Mouse (Mus musculus): ENCODE data around the gene Fam207a. TPM values are rescaled to one million over a fixed set of nuclear protein-coding genes. Genes with fewer than 3 reads are reported as not detected.
A peak's percentile ranks its signal among the peaks of the same experiment; 100 is the strongest.

The Fam207a gene
- polyA plus RNA-seq, 1 experiment from 2014 or later: 24.5 TPM

DNA sequence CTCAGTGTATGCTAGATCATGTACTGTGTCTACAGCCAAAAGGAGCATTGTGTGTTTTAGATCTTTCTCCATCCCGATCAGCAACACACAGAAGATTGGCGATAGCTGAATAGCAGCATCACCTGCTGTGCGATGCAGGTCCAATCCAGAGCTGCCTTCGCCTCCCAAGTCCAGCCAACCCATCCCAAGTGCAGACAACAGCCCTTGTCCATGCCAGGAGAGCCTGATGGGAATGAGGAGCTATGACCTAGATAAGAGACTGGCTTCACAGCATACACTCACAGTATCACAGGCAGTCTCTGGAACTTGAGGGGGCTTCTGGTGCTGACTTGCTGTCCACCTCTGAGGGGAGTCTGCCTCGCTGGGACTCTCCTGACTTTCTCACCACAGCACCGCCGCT, 67.4 kb downstream of the Fam207a start:
- 0 out of 2 replicates have a peak overlapping the region, but pooled peaks have one; percentile 5 for H3K9ac ChIP-seq (ENCODE audit: low read length)
- 56% methylated on average over 7 of the region's 7 CpGs for WGBS
- no peaks in the 10 kb centered on the region for H3K36me3 ChIP-seq (ENCODE audit: control insufficient read depth, insufficient read depth)
- H3K27me3 ChIP-seq (ENCODE audit: control insufficient read depth, insufficient read depth, low read length): no peaks in the 10 kb centered on the region
- H3K4me3 ChIP-seq (ENCODE audit: low read length): no peak overlapping the region
- H3K4me2 ChIP-seq (ENCODE audit: low read depth, low read length): no peak overlapping the region
- H3K4me1 ChIP-seq (ENCODE audit: control insufficient read depth, insufficient read depth, low read length): peaks cover 34% of the 10 kb centered on the region
- ATAC-seq (replicated peaks; ENCODE audit: extremely low read depth, insufficient read depth, low FRiP score): no peak; the same call in 1 of the 2 replicates
- peaks cover 9% of the 10 kb centered on the region for H3K9me3 ChIP-seq (replicated peaks; ENCODE audit: control insufficient read depth, low read length)
- H3K27ac ChIP-seq (ENCODE audit: low read length): peak overlapping the region; percentile 76

DNA sequence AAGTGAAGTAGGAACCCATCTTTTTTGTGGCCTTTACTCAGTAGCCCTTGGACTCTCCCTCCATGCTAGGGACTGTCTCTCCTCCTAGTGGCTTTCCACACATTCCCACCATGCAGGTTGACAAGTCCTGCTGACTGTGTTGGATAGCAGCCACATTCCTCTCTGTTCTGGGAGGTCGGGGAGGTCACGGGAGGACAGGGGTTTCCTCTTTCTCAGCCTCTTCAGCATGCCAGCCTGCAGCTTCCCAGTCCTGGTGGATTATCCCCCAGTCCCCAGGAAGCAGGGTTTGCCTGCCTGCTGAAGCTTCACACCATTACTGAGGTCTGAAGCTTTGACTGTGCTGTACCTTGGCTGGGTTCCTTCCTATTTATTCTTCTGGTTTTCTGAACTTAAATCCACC, 67.8 kb downstream of the Fam207a start:
- ATAC-seq (replicated peaks; ENCODE audit: extremely low read depth, insufficient read depth, low FRiP score): peak; percentile 61; the same call in 1 of the 2 replicates
- no peak overlapping the region for H3K9ac ChIP-seq (ENCODE audit: low read length)
- no peak overlapping the region for H3K4me2 ChIP-seq (ENCODE audit: low read depth, low read length)
- no peak overlapping the region for H3K4me3 ChIP-seq (ENCODE audit: low read length)
- peaks cover 34% of the 10 kb centered on the region for H3K4me1 ChIP-seq (ENCODE audit: control insufficient read depth, insufficient read depth, low read length)
- peak overlapping the region; percentile 76 for H3K27ac ChIP-seq (ENCODE audit: low read length)
- H3K27me3 ChIP-seq (ENCODE audit: control insufficient read depth, insufficient read depth, low read length): no peaks in the 10 kb centered on the region
- WGBS: 2% methylated on average over 2 of the region's 2 CpGs
- H3K36me3 ChIP-seq (ENCODE audit: control insufficient read depth, insufficient read depth): no peaks in the 10 kb centered on the region
- H3K9me3 ChIP-seq (replicated peaks; ENCODE audit: control insufficient read depth, low read length): peaks cover 7% of the 10 kb centered on the region

DNA sequence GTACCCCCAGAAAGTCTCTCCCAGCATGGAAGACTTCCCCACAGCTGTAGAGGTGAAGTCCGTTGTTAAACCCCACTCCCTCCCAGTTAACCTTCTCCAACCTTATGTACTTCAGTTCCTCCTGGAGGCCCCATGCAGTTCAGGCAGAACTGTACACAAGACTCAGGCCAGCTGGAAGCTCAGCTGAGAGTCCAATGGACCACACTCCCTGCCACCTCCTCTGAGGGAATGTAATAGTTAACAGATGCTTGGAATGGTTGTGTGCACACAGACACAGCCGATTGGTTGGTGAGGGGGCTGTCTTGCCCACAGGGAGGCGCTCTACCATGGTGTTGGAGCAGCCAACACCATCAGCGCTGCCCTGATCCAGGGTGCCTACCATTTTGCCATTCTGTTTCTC, 73.3 kb downstream of the Fam207a start:
- H3K36me3 ChIP-seq (ENCODE audit: control insufficient read depth, insufficient read depth): no peaks in the 10 kb centered on the region
- H3K4me2 ChIP-seq (ENCODE audit: low read depth, low read length): no peak overlapping the region
- peaks cover 25% of the 10 kb centered on the region for H3K4me1 ChIP-seq (ENCODE audit: control insufficient read depth, insufficient read depth, low read length)
- no peak overlapping the region for H3K9ac ChIP-seq (ENCODE audit: low read length)
- peaks cover 7% of the 10 kb centered on the region for H3K9me3 ChIP-seq (replicated peaks; ENCODE audit: control insufficient read depth, low read length)
- H3K27me3 ChIP-seq (ENCODE audit: control insufficient read depth, insufficient read depth, low read length): no peaks in the 10 kb centered on the region
- 79% methylated on average over 4 of the region's 4 CpGs for WGBS
- H3K4me3 ChIP-seq (ENCODE audit: low read length): no peak overlapping the region
- H3K27ac ChIP-seq (ENCODE audit: low read length): peak overlapping the region; percentile 83
- ATAC-seq (replicated peaks; ENCODE audit: extremely low read depth, insufficient read depth, low FRiP score): no peak

DNA sequence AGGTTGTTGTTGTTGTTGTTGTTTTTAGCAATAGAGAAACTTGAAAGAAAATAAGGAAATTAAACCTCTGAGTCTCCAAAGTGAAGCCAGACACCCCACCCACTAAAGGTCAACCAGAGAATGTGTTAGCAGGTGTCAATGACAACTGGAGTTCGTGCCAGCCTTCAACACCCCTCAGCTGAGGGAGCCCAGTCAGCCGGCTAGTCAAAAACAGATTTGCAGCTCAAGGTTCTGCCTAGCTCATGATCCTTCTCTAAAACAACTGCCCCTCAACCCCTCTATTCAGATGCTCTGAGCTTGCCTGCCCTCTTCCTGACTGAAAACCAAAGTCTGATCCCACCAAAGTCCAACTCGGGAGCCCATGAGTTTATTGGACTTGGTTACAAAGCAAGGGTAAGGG, 73.8 kb downstream of the Fam207a start:
- Histone ChIP-seq H3K4me1 (ENCODE audit: control insufficient read depth, insufficient read depth, low read length) (peaks cover 24% of the 10 kb centered on the region), H3K27ac (ENCODE audit: low read length) (peak overlapping the region; percentile 83), H3K9me3 (replicated peaks; ENCODE audit: control insufficient read depth, low read length) (peaks cover 7% of the 10 kb centered on the region), H3K4me2 (ENCODE audit: low read depth, low read length) (no peak overlapping the region; the same call in 1 of the 2 replicates), H3K4me3 (ENCODE audit: low read length) (no peak overlapping the region), H3K36me3 (ENCODE audit: control insufficient read depth, insufficient read depth) (no peaks in the 10 kb centered on the region), H3K9ac (ENCODE audit: low read length) (no peak overlapping the region), H3K27me3 (ENCODE audit: control insufficient read depth, insufficient read depth, low read length) (no peaks in the 10 kb centered on the region)
- 46% methylated on average over 3 of the region's 3 CpGs for WGBS
- no peak; the same call in 1 of the 2 replicates for ATAC-seq (replicated peaks; ENCODE audit: extremely low read depth, insufficient read depth, low FRiP score)

DNA sequence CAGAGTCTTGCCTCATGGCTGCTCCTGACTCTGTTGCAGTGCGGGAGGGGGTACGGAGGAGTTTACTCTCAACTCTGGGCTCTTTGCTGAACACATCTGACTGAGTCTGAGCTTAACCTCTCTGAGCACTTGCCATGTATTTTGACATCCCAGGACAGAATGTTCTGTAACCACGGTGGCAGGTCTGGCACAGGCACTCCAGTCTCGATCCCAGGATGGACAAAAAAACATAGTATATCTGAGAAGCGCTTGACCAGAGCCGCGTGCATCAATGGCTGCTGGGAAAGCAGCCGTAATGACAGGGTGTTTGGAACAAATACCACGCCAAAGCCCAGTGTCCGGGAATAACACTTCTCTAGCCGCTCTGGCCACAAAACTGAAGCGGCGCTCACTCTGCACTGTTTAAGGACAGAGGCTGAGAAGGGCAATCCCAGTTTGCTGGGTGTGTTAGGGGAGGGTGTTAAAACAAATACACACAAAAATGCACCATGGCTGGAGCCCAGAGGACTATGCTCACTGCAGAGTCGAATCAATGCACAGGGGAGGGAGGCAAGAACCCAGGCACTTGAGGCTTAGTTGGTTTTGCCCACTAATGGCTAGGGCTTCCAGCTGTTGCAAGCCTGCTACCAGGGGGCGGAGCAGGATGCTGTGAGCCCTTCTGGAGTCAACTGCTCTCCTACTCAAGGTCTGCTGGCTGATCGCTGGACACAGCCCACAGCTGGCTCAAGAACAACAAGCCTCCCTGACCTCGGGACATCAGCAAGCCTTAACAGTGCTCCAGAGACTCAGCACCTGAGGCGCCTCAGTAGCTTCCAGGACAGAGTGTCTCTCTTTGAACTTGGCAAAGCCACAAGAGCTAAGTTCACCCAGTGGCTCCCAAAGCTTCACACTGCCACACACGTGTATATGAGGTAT, 74.5 kb downstream of the Fam207a start:
- peak overlapping the region; percentile 10; the same call in 1 of the 2 replicates for H3K9ac ChIP-seq (ENCODE audit: low read length)
- WGBS: 34% methylated on average over 19 of the region's 19 CpGs

DNA sequence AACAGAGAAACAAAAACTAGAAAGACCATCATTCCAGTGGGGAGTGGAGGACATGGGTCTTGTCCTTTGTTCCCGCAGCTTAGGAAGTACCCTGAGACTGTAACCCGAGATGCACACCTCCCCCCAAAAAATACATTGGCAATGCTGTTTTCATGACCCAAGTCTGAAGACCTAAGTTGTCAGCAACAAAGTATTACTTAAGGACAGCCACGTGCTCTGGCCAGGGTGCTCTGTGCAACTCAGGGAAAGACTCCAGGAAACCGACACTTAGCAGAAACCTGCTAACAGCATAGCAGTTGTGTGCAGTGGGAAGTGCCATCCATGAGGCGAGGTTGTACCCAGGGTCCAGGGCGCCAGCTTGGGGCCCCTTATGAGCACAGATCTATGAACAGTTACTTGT, 75.3 kb downstream of the Fam207a start:
- Histone ChIP-seq H3K9ac (ENCODE audit: low read length) (no peak overlapping the region; the same call in 1 of the 2 replicates), H3K36me3 (ENCODE audit: control insufficient read depth, insufficient read depth) (no peaks in the 10 kb centered on the region), H3K4me2 (ENCODE audit: low read depth, low read length) (peak overlapping the region; percentile 42; the same call in 1 of the 2 replicates), H3K27ac (ENCODE audit: low read length) (peak overlapping the region; percentile 83), H3K27me3 (ENCODE audit: control insufficient read depth, insufficient read depth, low read length) (no peaks in the 10 kb centered on the region), H3K4me3 (ENCODE audit: low read length) (no peak overlapping the region), H3K4me1 (ENCODE audit: control insufficient read depth, insufficient read depth, low read length) (peaks cover 27% of the 10 kb centered on the region), H3K9me3 (replicated peaks; ENCODE audit: control insufficient read depth, low read length) (peaks cover 5% of the 10 kb centered on the region)
- no peak for ATAC-seq (replicated peaks; ENCODE audit: extremely low read depth, insufficient read depth, low FRiP score)
- WGBS: 44% methylated on average over 6 of the region's 6 CpGs

More for the DNA sequence above, 74.5 kb downstream of the Fam207a start:
- Histone ChIP-seq H3K9me3 (replicated peaks; ENCODE audit: control insufficient read depth, low read length) (peaks cover 7% of the 10 kb centered on the region), H3K4me3 (ENCODE audit: low read length) (no peak overlapping the region), H3K36me3 (ENCODE audit: control insufficient read depth, insufficient read depth) (no peaks in the 10 kb centered on the region), H3K4me2 (ENCODE audit: low read depth, low read length) (peak overlapping the region; percentile 42), H3K27me3 (ENCODE audit: control insufficient read depth, insufficient read depth, low read length) (no peaks in the 10 kb centered on the region), H3K4me1 (ENCODE audit: control insufficient read depth, insufficient read depth, low read length) (peaks cover 24% of the 10 kb centered on the region), H3K27ac (ENCODE audit: low read length) (peak overlapping the region; percentile 83)
- ATAC-seq (replicated peaks; ENCODE audit: extremely low read depth, insufficient read depth, low FRiP score): peak; percentile 50

DNA sequence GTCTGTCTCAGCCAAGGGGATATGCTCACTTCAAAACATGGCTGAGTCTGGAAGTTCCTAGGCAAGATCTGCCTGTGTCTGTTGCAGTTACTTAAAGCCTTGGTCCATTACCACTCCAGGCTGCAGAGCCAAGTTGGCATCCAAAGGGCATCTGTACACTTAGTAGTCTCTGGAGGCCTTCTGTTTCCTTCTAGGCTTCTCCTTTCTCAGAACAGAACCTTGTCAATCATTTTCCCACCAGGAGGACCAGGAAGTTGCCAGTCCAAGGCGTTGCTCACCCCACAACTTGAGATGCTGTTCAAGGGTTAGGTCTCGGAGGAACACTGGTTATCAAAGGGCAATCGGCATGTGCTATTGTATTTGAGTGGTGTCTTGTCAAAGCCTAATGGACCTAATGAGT, 76.6 kb downstream of the Fam207a start:
- ATAC-seq (replicated peaks; ENCODE audit: extremely low read depth, insufficient read depth, low FRiP score): no peak
- no peak overlapping the region for H3K4me3 ChIP-seq (ENCODE audit: low read length)
- no peak overlapping the region for H3K9ac ChIP-seq (ENCODE audit: low read length)
- 91% methylated on average over 3 of the region's 3 CpGs for whole genome bisulfite sequencing
- H3K27ac ChIP-seq (ENCODE audit: low read length): no peak overlapping the region
- H3K36me3 ChIP-seq (ENCODE audit: control insufficient read depth, insufficient read depth): no peaks in the 10 kb centered on the region
- peaks cover 38% of the 10 kb centered on the region for H3K4me1 ChIP-seq (ENCODE audit: control insufficient read depth, insufficient read depth, low read length)
- H3K4me2 ChIP-seq (ENCODE audit: low read depth, low read length): no peak overlapping the region
- no peaks in the 10 kb centered on the region for H3K27me3 ChIP-seq (ENCODE audit: control insufficient read depth, insufficient read depth, low read length)
- no peaks in the 10 kb centered on the region for H3K9me3 ChIP-seq (replicated peaks; ENCODE audit: control insufficient read depth, low read length)

DNA sequence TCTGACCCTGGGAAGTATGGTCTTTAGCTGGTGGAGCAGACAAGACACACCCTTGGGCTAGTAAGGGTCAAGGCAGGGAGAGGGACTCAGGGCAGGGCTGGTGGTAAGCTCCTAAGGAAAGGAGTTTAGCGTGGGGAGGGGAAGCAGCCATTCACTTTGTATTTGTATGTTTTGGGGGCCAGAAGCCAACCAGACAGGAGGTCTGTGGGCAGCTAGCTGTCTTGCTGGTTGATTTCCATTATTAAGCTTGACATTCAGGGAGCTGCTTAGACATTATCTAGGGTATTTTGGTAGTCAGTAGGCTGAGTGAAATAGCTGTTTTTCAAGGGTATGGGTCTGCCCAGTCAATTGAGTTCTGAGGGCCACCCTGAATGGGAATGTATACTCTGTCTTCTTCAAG, 77.6 kb downstream of the Fam207a start:
- Histone ChIP-seq H3K27ac (ENCODE audit: low read length) (no peak overlapping the region), H3K27me3 (ENCODE audit: control insufficient read depth, insufficient read depth, low read length) (no peaks in the 10 kb centered on the region), H3K4me2 (ENCODE audit: low read depth, low read length) (no peak overlapping the region), H3K9me3 (replicated peaks; ENCODE audit: control insufficient read depth, low read length) (no peaks in the 10 kb centered on the region), H3K9ac (ENCODE audit: low read length) (no peak overlapping the region), H3K36me3 (ENCODE audit: control insufficient read depth, insufficient read depth) (no peaks in the 10 kb centered on the region), H3K4me1 (ENCODE audit: control insufficient read depth, insufficient read depth, low read length) (peaks cover 40% of the 10 kb centered on the region), H3K4me3 (ENCODE audit: low read length) (no peak overlapping the region)
- ATAC-seq (replicated peaks; ENCODE audit: extremely low read depth, insufficient read depth, low FRiP score): no peak
- whole genome bisulfite sequencing: 53% methylated on average over 1 of the region's 1 CpGs

All from heart, embryonic 16.5 days (tissue).